Mouse (Mus musculus) monocyte, adult 5-6 weeks (primary cell): ENCODE data around the gene Fam180a. TPM values are rescaled to one million over a fixed set of nuclear protein-coding genes. Genes with fewer than 3 reads are reported as not detected.

Source experiments
- ATAC-seq: fragments of 153-309, 156-312 bp; replicated peaks from 2 replicates; pipeline ENCODE4 v1.8.0; 2017; ENCODE audit warnings: mild to moderate bottlenecking; ENCODE audit not compliant: low TSS enrichment, insufficient number of reproducible peaks, severe bottlenecking, poor library complexity, low FRiP score
- total RNA-seq: library from RNA; stranded (forward); fragments of 200-1000, 200-491, 200-594 nt; gene quantifications from 3 replicates; pipeline ENCODE4 v1.2.3, GENCODE M21; 2017

The Fam180a gene
- total RNA-seq, 1 experiment from 2014 or later: not detected

DNA sequence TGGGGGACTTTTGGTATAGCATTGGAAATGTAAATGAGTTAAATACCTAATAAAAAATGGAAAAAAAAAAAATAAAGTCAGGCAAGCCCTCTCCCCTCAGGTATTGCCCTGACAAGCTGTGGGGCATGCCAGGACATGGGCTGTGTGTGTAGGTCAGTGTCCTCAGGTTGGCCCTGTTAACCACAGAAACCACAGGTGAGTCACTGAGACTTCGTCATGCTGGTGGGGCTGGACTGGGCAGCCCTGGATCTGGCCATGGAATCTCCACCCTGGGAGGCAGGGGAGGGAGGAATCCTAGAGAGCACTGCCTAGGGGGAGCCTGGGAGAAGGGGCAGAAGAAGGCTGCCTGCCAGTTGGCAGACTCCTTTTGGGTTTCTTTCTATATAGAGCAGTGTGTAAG, 2.9 kb downstream of the Fam180a start:
- ATAC-seq: no peak

DNA sequence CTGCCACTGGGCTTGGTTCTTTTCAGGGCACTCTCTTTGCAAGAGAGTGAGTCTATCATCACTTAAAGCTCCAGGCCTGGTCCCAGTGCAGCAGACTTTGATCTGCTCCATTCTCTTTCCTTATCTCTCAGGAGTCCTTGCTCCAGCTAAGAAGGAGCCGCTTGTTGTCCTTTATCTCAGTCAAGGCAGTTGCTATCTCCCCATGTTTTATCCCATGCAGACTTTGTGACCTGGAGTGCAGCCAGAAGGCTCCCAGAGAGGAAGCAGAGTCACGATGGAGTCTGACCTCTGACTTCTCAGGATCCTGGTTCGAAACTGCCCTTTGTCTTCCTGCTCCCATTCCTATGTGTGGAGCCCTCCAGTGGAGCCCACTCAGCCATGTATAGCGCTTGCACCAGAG, 4.8 kb downstream of the Fam180a start:
- no peak for ATAC-seq

GRCm38 (mm10) chr6:35319850-35320249, 6.1 kb downstream of the Fam180a start:
- no peak for ATAC-seq

DNA sequence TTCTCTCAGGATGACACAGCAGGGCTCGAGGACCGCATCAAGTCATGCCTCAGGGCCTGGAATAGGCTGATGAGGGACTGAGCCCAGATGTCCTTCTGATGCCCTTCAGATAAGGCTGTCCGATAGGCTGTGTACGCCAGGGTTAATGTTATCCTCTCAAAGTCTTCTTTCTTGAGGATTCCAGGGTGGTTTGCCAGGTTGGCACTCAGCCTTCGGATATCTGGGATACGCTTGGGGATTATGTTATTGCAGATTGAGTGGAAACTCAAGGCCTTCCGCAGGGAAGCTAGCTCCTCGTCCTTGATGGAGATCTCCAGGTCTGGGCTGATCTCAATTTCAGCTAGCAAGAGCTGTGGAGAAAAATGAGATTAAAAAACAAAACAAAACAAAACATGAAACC, 12.4 kb downstream of the Fam180a start:
- ATAC-seq: no peak

DNA sequence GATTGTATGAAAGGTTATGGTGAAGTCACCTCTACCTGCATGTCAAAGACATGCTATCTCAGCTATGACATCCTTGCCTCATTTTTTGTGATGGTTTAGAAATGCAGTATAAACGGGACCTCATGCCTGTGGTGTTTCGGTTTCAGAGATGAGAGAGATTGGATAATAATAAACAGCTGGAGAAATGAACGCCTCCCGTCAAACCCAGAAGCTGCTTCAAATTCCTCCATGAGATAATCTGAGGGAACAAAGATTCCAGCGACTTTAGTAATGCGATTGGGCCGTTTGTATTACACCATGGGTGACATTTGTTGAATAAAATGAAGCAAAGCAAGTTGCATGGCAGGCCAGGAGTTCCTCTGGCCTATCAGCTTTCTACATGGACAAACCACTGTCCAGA, 16.5 kb downstream of the Fam180a start:
- no peak for ATAC-seq

DNA sequence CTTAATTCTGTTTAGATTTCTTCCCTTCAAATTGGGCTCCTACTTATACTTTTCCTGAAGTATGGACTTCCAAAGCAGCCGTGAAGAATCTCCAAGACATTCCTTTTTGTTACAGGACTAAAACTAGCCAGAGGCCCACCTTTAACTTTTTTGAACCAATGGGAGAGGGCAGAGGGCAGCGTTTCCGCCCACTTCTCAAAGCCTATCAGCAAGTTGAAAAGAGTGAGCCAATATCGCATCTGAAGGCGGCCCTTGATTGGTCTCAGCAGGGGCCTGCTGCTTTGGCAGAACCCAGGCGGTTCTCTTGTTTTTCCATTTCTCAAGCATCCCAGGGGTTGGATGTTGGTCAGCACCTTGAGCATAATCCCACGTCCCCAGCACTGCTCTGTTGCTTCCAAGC, 17.9 kb downstream of the Fam180a start, which contains the start of gene Slc13a4:
Gene Slc13a4, minus strand, starts transcription at position 95 of the 400 bp plus-strand sequence.
- ATAC-seq: no peak

DNA sequence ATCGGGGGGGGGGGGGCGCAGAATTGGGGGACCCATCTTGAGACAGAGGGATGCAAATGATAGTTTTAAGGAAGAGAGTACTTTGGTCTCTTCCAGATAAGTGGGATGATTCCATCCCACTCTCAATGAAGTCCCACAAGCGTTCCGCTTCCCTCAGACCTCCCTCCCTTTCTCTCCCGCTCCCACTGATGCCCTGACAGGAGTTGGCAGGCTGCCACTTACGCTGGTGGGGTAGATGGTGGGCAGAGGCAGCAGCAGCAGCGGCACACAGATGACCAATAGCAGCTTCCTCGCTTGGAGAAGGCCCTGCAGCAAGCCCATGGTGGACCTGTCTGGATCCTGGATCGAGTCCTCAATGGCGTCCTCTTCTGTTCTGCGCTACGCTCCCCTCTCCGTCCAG, 18.8 kb downstream of the Fam180a start:
- ATAC-seq: no peak

DNA sequence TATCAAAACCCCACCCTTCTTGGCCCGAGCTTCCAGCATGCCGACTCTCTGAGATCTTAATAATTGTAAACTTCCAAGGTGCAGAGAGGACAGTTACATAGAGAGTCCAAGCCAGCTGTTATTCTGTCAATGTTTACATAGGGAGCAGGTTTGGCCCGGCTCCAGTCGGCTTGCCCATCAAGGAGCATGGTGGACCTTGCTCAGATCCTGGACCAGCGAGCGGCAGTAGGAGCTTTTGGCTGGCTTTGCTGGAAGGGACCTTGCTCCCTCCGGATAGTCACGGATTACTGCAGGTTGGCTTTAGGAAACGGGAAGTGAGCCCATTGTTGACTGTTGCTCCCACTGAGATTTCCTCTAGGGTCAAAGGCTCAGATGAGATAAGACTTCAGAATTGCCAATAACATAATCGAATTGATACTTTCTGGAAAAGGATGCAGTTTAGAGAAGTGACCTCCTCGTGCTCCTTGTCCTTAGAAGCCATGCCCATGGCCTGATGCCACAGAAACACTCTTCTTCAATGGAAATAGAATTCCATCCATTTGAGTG, 22.5 kb downstream of the Fam180a start:
- no peak for ATAC-seq

DNA sequence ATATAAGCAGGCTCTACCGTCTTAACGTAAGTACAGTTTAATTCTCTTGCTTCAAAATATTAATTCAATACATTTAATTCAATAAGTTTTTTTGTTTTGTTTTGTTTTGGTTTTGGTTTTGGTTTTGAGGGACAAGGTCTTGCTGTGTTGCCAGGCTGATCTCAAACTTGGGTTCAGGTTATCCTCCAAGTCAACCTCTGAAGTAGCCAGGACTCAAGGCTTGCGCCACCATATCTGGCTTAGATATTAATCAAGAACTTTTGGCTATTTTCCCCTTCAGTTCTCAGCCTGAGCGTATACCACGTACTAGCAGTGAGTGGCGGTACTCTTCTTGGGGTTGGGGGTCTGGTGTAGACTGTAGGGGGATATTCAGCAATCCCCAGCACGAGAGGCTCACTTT, 23.4 kb downstream of the Fam180a start:
- ATAC-seq: no peak

DNA sequence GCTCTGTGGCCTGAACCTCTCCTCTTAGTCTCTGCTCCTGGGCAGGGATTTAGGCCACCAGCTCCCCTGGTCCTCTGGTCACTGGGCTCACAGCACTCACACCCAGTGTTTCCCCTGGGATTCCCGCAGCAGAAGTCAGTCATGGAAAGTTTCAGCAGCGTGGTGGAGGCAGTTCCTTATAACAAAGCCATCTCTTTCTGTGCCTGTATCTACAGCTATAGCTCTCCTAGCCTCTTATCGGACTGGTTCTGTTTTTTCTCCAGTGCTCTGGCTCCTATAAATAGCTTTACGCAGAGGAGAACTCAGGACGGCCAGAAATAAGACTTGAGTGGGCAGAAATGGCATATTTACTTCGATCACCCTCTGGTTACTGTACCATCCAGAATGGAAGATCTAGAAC, 27.6 kb downstream of the Fam180a start:
- ATAC-seq: no peak

DNA sequence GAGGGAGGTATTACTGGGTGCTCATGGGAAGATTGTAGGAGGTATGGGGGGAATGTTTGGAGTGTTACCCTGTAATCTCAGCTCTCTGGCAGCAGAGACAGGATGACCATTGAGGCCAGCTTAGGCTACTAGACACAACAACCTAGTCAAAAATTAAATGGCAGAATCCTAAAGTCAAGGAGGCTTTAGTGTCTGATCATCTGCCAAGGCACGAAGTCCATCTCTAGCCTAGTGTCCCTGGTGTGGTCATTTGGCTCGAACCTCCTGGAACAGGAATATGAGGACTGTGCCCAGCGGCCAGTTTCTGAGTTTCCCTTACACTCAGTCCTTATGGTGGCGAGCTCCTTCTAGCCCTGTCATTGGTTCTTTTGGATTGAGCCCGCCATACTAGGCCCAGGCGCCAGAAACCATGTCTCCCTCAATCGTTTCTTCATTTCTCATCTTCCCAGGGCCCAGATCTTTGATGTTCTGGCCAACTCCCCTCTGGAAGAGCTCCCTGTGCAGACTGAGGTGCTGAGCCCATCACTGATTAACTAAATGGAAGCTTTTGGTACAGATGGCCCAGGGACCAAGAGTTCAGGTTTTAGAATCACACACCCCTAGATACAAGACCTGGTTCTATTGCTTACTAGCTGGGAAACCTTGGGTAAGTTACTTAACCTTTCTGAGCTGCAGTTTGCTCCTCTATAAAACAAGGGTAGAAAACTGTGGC, 28.3 kb downstream of the Fam180a start:
- ATAC-seq: no peak

DNA sequence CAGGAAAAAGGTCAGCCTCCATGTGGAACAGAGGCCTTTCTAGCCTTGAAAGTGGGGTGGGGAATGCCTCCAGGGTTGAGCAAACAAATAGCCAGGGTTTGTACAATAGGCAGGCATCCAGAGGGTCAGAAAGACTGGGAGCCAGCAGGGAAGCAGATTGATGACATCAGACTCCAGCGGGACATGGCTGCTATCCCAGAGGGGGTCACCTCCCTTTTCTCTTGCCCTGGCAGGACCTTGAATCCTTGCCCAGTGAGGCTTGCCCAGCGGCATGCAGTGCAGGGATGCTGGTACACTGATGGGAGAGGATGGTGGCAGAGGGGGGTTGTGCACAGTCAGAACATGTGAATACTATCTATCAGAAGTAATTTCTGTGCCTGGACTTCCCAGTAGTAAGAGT, 28.9 kb downstream of the Fam180a start:
- no peak for ATAC-seq

DNA sequence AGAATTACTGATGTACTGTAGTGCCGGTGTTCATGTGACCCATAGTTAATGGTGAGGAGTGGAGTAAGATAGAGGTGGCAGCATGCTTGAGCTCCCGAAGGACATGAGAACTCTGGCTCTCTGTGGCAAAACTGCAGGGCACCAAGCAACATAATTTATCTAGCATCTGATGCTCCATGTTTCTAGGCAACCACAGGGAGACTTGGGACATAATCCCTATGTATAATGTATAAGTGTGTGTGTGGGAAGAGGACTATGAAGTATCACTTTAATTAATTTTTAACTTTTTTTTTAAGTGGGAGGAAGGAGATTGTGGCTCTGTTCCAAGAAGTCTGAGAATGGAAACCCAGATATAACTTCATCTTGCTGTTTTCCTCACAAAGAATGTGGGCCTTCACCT, 31.0 kb downstream of the Fam180a start:
- ATAC-seq: no peak

GRCm38 (mm10) chr6:35289676-35290075, 36.3 kb downstream of the Fam180a start:
- ATAC-seq: no peak

- no peak for ATAC-seq
Observed at GRCm38 (mm10) chr6:35288920-35289319, 37.0 kb downstream of the Fam180a start.

- no peak for ATAC-seq
Observed at GRCm38 (mm10) chr6:35288114-35288761, 37.7 kb downstream of the Fam180a start.

DNA sequence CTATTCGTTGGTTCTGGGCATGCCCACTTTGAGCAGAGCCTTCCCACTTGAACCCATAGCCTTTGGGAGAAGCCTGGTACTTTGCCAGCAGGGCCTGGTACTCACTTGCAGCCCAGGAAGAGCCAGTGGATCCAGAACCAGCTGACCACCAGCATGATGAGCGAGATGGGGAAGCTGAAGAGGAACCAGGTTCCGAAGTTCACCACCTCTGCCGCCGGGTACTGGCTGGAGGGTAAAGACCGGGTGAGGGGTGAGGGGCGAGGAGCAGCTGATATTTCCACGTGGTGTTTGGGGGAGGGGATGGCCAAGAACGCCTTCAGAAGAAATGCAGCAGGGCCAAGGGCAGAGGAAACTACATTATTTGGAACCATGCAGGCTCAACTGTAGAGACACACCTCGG, 46.6 kb downstream of the Fam180a start:
- ATAC-seq: no peak

DNA sequence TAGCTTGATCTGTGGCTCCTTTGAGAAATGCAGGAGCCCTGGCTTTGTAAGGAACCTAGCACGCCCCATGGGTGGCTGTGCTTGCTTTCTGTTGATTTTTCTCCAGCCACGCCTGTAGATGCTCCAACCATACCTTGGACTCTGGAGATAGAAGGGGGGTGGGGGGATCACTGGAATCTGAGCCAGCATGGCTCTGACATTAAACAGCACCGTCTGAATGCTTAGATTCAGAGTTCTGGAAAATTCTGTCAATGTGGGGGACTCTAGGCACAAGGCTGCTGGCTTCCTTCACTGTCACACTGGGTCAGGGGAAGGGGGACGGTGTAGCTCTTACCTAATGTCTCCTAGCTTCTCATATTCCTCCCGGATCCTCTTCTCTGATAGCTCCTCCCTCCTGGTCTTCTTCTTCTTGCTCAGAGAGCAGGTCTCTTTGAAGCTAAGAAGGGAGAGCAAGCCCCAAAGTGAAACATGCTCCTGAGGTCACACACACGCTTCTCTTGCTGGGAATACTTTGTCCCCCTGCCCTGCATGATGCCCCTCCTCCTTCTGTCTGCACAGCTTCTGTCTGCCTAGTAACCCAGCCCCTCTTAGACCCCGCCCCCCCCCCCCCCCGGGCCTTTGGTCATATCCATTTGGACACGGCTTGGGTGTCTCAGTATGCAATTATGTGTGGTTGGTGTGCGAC, 47.9 kb downstream of the Fam180a start:
- no peak for ATAC-seq

DNA sequence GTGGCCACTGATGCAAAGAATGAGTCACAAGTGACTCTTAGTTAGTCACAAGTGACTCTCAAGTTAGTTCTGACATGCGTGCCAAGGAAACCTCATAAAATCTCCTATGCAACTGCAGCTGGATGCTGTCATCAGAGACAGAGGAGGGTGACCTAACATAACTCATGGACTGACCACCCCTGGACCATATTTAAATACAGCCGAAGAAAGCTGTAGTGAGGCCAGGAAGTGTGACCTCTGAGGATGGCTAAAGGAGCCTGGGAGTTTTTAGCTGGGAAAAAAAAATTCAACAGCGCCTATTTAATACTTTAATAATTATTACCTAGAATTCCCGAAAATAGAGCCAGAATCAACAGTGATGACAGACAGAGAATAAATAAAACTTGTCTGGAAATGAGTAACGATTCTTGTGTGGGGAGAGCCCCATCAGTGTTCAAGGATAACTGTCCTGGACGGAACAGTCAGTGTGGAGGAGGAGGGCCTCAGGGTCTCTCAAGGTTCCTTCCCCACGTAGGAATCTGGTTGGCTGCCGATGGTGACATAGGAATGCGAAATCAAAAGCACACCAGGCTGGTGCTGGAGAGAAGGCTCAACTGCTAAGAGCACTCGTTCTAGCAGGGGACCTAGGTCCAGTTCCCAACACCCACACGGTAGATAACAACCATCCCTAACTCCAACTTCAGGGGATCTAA, 52.4 kb downstream of the Fam180a start:
- ATAC-seq: no peak
